11 mouse cellular contexts compared by ENCODE assay signal in the genomic region with DNA sequence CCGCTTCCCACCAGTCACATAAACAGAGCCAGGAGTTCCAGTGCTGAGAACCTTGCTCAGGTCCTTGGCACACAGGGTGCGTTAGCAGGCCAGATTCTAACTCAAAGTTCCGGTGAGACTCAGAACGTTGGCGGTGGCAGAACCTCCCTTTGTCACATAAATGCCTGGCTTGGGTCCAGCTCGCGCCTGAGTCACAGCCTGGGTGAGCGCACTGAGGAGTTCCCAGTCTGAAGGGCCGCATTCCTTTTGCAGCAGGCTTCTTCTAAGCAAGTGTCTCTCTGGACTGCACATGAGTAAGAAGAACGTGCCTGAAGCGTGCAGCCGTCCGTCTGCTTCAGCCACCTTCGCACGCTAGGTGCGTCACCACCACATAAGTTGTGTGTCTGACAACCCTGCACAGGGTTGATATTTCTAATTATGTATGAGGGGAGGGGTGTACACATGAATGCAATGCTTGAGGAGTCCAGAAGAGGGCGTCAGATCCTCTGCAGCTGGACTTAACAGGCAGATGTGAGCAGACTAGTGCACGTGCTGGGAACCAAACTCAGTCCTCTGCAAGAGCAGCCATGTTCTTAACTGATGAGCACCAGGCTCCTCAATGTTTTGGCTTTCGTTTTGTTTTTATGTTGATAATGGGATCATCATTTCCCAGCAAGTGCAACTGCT. TPM values are rescaled to one million over a fixed set of nuclear protein-coding genes. Genes with fewer than 3 reads are reported as not detected.
DNase-seq lines count a peak whose midpoint lies in the region; ATAC-seq and TF ChIP-seq lines count a peak whose summit lies in the region.
"Had no signal": no experiment of that assay in that cellular context is flagged by ENCODE, and none has a peak within 500 bp of the region (broad histone marks: within the 10 kb centered on the region; RNA-seq: fewer than 3 reads in every experiment).

No protein-coding gene starts in this region.

- no peaks in the 10 kb centered on the region for H3K36me3 ChIP-seq in liver, embryonic 14.5 days (replicated peaks; ENCODE audit: control insufficient read depth, insufficient read depth, low read depth)
- H3K36me3 ChIP-seq: limb, embryonic 13.5 days; stomach, embryonic 15.5 days had no signal

- TF ChIP-seq EP300 in liver, embryonic 14.5 days (IDR thresholded peaks at IDR 0.05; ENCODE audit: low read depth) = no peak

- no peak for DNase-seq in liver, embryonic 14.5 days (ENCODE audit: low read depth in 3 of 3, low spot score in 3 of 3)
- DNase-seq in liver = no peak
- peak; percentile 65 to 77 for DNase-seq in adrenal gland, adult 18-20 months (ENCODE audit: low spot score in 2 of 2)
- DNase-seq in lung, adult 2 months = peak; percentile 51
- peak; percentile 16 for DNase-seq in testis, postnatal 14 days (ENCODE audit: low spot score)
- DNase-seq in thymus, postnatal 4 days = no peak
- no peak for DNase-seq in right cerebral cortex, postnatal 25 days
- DNase-seq in layer of hippocampus, adult 11-12 months (ENCODE audit: low spot score) = no peak

- H3K4me3 ChIP-seq in liver, embryonic 14.5 days (ENCODE audit: insufficient read depth in 1 of 2, low read depth in 2 of 2, low read length in 2 of 2) = no peak overlapping the region
- no peak overlapping the region for H3K4me3 ChIP-seq in lung, adult 2 months (replicated peaks; ENCODE audit: extremely low read depth, low read depth, low read length)
- H3K4me3 ChIP-seq: limb, embryonic 13.5 days; stomach, embryonic 15.5 days had no signal

- 56% methylated on average over 19 of the region's 19 CpGs for WGBS in liver, embryonic 14.5 days (ENCODE audit: insufficient replicate concordance)
- WGBS in lung, adult 2 months = 48% methylated on average over 19 of the region's 19 CpGs

- H3K27ac ChIP-seq in liver, embryonic 14.5 days = no peak overlapping the region
- H3K27ac ChIP-seq: limb, embryonic 13.5 days; stomach, embryonic 15.5 days had no signal

- no peaks in the 10 kb centered on the region for H3K4me1 ChIP-seq in liver, embryonic 14.5 days (replicated peaks; ENCODE audit: control insufficient read depth in 2 of 2, insufficient read depth in 2 of 2, low read length in 1 of 2)
- H3K4me1 ChIP-seq in lung, adult 2 months (ENCODE audit: control insufficient read depth, insufficient read depth, low read length) = no peaks in the 10 kb centered on the region

- peaks cover 49% of the 10 kb centered on the region for H3K27me3 ChIP-seq in liver, embryonic 14.5 days (ENCODE audit: control insufficient read depth, insufficient read depth, low read length)

- TF ChIP-seq POLR2A in lung, adult 2 months (IDR thresholded peaks at IDR 0.05; ENCODE audit: borderline replicate concordance, extremely low read depth, low read depth, low read length) = no peak

- no peaks in the 10 kb centered on the region for H3K9me3 ChIP-seq in liver, embryonic 14.5 days (ENCODE audit: control insufficient read depth, low read length)
- H3K9me3 ChIP-seq: limb, embryonic 13.5 days; stomach, embryonic 15.5 days had no signal

- no peak overlapping the region for H3K9ac ChIP-seq in liver, embryonic 14.5 days (replicated peaks)
- H3K9ac ChIP-seq: limb, embryonic 13.5 days; stomach, embryonic 15.5 days had no signal

- 0 out of 2 replicates have a peak, but pooled peaks have one; percentile 18 for TF ChIP-seq CTCF in liver, embryonic 14.5 days (IDR thresholded peaks at IDR 0.05; ENCODE audit: low read depth)
- TF ChIP-seq CTCF in lung, adult 2 months (IDR thresholded peaks at IDR 0.05; ENCODE audit: insufficient read depth, low read length) = no peak

- ATAC-seq in liver, embryonic 14.5 days (ENCODE audit: insufficient read depth) = no peak

- no peak overlapping the region for H3K4me2 ChIP-seq in liver, embryonic 14.5 days (ENCODE audit: low read depth)
- H3K4me2 ChIP-seq: limb, embryonic 13.5 days; stomach, embryonic 15.5 days had no signal

RNA-seq across cellular contexts. Expression of gene Sim2, which starts 9.2 kb away (rescaled TPM):
- polyA plus RNA-seq in liver, embryonic 14.5 days (2012; rRNA removed) = 0.02 TPM in 1 of 2 replicates, not detected in the other
- polyA plus RNA-seq in liver, embryonic 14.5 days (2014; fragmentation: Nextera tagmentation; extraction: Ambion mirVana) = not detected in 2 replicates
- not detected for total RNA-seq in adrenal gland, adult 18-20 months (2021)
- 0.05 and 8.8 TPM in 2 replicates for polyA plus RNA-seq in lung, adult 2 months (2012; rRNA removed)
- total RNA-seq: hematopoietic stem cell, adult 5-6 weeks had no signal

Comparison
In these comparisons a context has a peak if more than half of its experiments do, and no peak if none do; other contexts are left out.
1. DNase-seq: peak in adrenal gland, adult 18-20 months (2 of 2), lung, adult 2 months (single experiment) and testis, postnatal 14 days (single experiment); none in liver, embryonic 14.5 days (0 of 3), liver (single experiment), thymus, postnatal 4 days (single experiment), right cerebral cortex, postnatal 25 days (single experiment) and layer of hippocampus, adult 11-12 months (single experiment).